Mouse (Mus musculus): ENCODE results near the gene Pphln1. TPM values are rescaled to one million over a fixed set of nuclear protein-coding genes. Genes with fewer than 3 reads are reported as not detected.

Pphln1 gene
- polyA plus RNA-seq, 1 experiment from 2014 or later, result 43.4 TPM

GRCm38 (mm10) chr15:93381337-93381736 lies 16.8 kb upstream of the Pphln1 start:
- no peak for ATAC-seq (ENCODE audit: low FRiP score, low TSS enrichment)
- Histone ChIP-seq H3K4me3 (ENCODE audit: low read length) (no peak overlapping the region), H3K27ac (ENCODE audit: low read depth, low read length) (no peak overlapping the region), H3K4me1 (ENCODE audit: control insufficient read depth, insufficient read depth, low read length) (no peaks in the 10 kb centered on the region), H3K9me3 (ENCODE audit: control insufficient read depth, low read length) (no peaks in the 10 kb centered on the region), H3K4me2 (replicated peaks; ENCODE audit: low read depth, low read length) (no peak overlapping the region), H3K27me3 (ENCODE audit: control insufficient read depth, insufficient read depth, low read length) (no peaks in the 10 kb centered on the region), H3K36me3 (ENCODE audit: control insufficient read depth, insufficient read depth, low read length) (peaks cover 12% of the 10 kb centered on the region), H3K9ac (ENCODE audit: low read depth, low read length) (no peak overlapping the region)
- 48% methylated on average over 5 of the region's 5 CpGs for whole genome bisulfite sequencing

GRCm38 (mm10) chr15:93397269-93397668 lies 881 bp upstream of the Pphln1 start:
- H3K36me3 ChIP-seq (ENCODE audit: control insufficient read depth, insufficient read depth, low read length), result peaks cover 28% of the 10 kb centered on the region
- peak overlapping the region; percentile 98 for H3K4me3 ChIP-seq (ENCODE audit: low read length)
- H3K27ac ChIP-seq (ENCODE audit: low read depth, low read length), result no peak overlapping the region
- peaks cover 23% of the 10 kb centered on the region for H3K4me1 ChIP-seq (ENCODE audit: control insufficient read depth, insufficient read depth, low read length)
- WGBS, result 2% methylated on average over 11 of the region's 11 CpGs
- H3K9me3 ChIP-seq (ENCODE audit: control insufficient read depth, low read length), result no peaks in the 10 kb centered on the region
- H3K4me2 ChIP-seq (replicated peaks; ENCODE audit: low read depth, low read length), result peak overlapping the region; percentile 85
- peak overlapping the region; percentile 97; the same call in 1 of the 2 replicates for H3K9ac ChIP-seq (ENCODE audit: low read depth, low read length)
- no peak for ATAC-seq (ENCODE audit: low FRiP score, low TSS enrichment)
- H3K27me3 ChIP-seq (ENCODE audit: control insufficient read depth, insufficient read depth, low read length), result no peaks in the 10 kb centered on the region

GRCm38 (mm10) chr15:93398699-93399540 lies 770 bp downstream of the Pphln1 start:
- Histone ChIP-seq H3K36me3 (ENCODE audit: control insufficient read depth, insufficient read depth, low read length) (peaks cover 12% of the 10 kb centered on the region; the same call in 1 of the 2 replicates), H3K9ac (ENCODE audit: low read depth, low read length) (peak overlapping the region; percentile 97), H3K4me2 (replicated peaks; ENCODE audit: low read depth, low read length) (peak overlapping the region; percentile 85), H3K4me3 (ENCODE audit: low read length) (peak overlapping the region; percentile 98), H3K9me3 (ENCODE audit: control insufficient read depth, low read length) (no peaks in the 10 kb centered on the region), H3K27ac (ENCODE audit: low read depth, low read length) (0 out of 2 replicates have a peak overlapping the region, but pooled peaks have one; percentile 37), H3K4me1 (ENCODE audit: control insufficient read depth, insufficient read depth, low read length) (peaks cover 23% of the 10 kb centered on the region), H3K27me3 (ENCODE audit: control insufficient read depth, insufficient read depth, low read length) (no peaks in the 10 kb centered on the region)
- WGBS, result 3% methylated on average over 36 of the region's 36 CpGs
- ATAC-seq (ENCODE audit: low FRiP score, low TSS enrichment), result peak; percentile 21; the same call in 1 of the 2 replicates

- Histone ChIP-seq H3K9me3 (ENCODE audit: control insufficient read depth, low read length) (no peaks in the 10 kb centered on the region), H3K36me3 (ENCODE audit: control insufficient read depth, insufficient read depth, low read length) (no peaks in the 10 kb centered on the region), H3K4me2 (replicated peaks; ENCODE audit: low read depth, low read length) (no peak overlapping the region), H3K4me1 (ENCODE audit: control insufficient read depth, insufficient read depth, low read length) (peaks cover 23% of the 10 kb centered on the region), H3K4me3 (ENCODE audit: low read length) (no peak overlapping the region), H3K27me3 (ENCODE audit: control insufficient read depth, insufficient read depth, low read length) (no peaks in the 10 kb centered on the region), H3K27ac (ENCODE audit: low read depth, low read length) (no peak overlapping the region), H3K9ac (ENCODE audit: low read depth, low read length) (no peak overlapping the region)
- no peak for ATAC-seq (ENCODE audit: low FRiP score, low TSS enrichment)
- WGBS, result 81% methylated on average over 4 of the region's 4 CpGs
Measured at GRCm38 (mm10) chr15:93401446-93401845, 3.3 kb downstream of the Pphln1 start.

- Histone ChIP-seq H3K9ac (ENCODE audit: low read depth, low read length) (no peak overlapping the region), H3K27ac (ENCODE audit: low read depth, low read length) (no peak overlapping the region), H3K4me3 (ENCODE audit: low read length) (no peak overlapping the region), H3K4me2 (replicated peaks; ENCODE audit: low read depth, low read length) (no peak overlapping the region), H3K27me3 (ENCODE audit: control insufficient read depth, insufficient read depth, low read length) (no peaks in the 10 kb centered on the region), H3K9me3 (ENCODE audit: control insufficient read depth, low read length) (no peaks in the 10 kb centered on the region), H3K36me3 (ENCODE audit: control insufficient read depth, insufficient read depth, low read length) (no peaks in the 10 kb centered on the region), H3K4me1 (ENCODE audit: control insufficient read depth, insufficient read depth, low read length) (peaks cover 13% of the 10 kb centered on the region)
- ATAC-seq (ENCODE audit: low FRiP score, low TSS enrichment), result no peak
- 96% methylated on average over 2 of the region's 2 CpGs for WGBS
Measured at GRCm38 (mm10) chr15:93402730-93403129, 4.6 kb downstream of the Pphln1 start.

GRCm38 (mm10) chr15:93404849-93405248 lies 6.7 kb downstream of the Pphln1 start:
- H3K4me1 ChIP-seq (ENCODE audit: control insufficient read depth, insufficient read depth, low read length), result peaks cover 3% of the 10 kb centered on the region
- no peak overlapping the region for H3K4me2 ChIP-seq (replicated peaks; ENCODE audit: low read depth, low read length)
- no peak overlapping the region for H3K9ac ChIP-seq (ENCODE audit: low read depth, low read length)
- H3K27ac ChIP-seq (ENCODE audit: low read depth, low read length), result no peak overlapping the region
- no peaks in the 10 kb centered on the region for H3K9me3 ChIP-seq (ENCODE audit: control insufficient read depth, low read length)
- no peak for ATAC-seq (ENCODE audit: low FRiP score, low TSS enrichment)
- H3K27me3 ChIP-seq (ENCODE audit: control insufficient read depth, insufficient read depth, low read length), result no peaks in the 10 kb centered on the region
- H3K4me3 ChIP-seq (ENCODE audit: low read length), result no peak overlapping the region
- H3K36me3 ChIP-seq (ENCODE audit: control insufficient read depth, insufficient read depth, low read length), result no peaks in the 10 kb centered on the region

GRCm38 (mm10) chr15:93405446-93405986 lies 7.4 kb downstream of the Pphln1 start:
- Histone ChIP-seq H3K4me2 (replicated peaks; ENCODE audit: low read depth, low read length) (no peak overlapping the region), H3K4me3 (ENCODE audit: low read length) (no peak overlapping the region), H3K9ac (ENCODE audit: low read depth, low read length) (no peak overlapping the region), H3K4me1 (ENCODE audit: control insufficient read depth, insufficient read depth, low read length) (no peaks in the 10 kb centered on the region), H3K27me3 (ENCODE audit: control insufficient read depth, insufficient read depth, low read length) (no peaks in the 10 kb centered on the region), H3K27ac (ENCODE audit: low read depth, low read length) (no peak overlapping the region), H3K36me3 (ENCODE audit: control insufficient read depth, insufficient read depth, low read length) (peaks cover 2% of the 10 kb centered on the region; the same call in 1 of the 2 replicates), H3K9me3 (ENCODE audit: control insufficient read depth, low read length) (no peaks in the 10 kb centered on the region)
- 85% methylated on average over 7 of the region's 7 CpGs for WGBS
- no peak for ATAC-seq (ENCODE audit: low FRiP score, low TSS enrichment)

- no peaks in the 10 kb centered on the region for H3K9me3 ChIP-seq (ENCODE audit: control insufficient read depth, low read length)
- no peaks in the 10 kb centered on the region for H3K27me3 ChIP-seq (ENCODE audit: control insufficient read depth, insufficient read depth, low read length)
- no peak overlapping the region for H3K4me3 ChIP-seq (ENCODE audit: low read length)
- H3K36me3 ChIP-seq (ENCODE audit: control insufficient read depth, insufficient read depth, low read length), result peaks cover 9% of the 10 kb centered on the region; the same call in 1 of the 2 replicates
- H3K9ac ChIP-seq (ENCODE audit: low read depth, low read length), result no peak overlapping the region
- H3K4me2 ChIP-seq (replicated peaks; ENCODE audit: low read depth, low read length), result no peak overlapping the region
- no peaks in the 10 kb centered on the region for H3K4me1 ChIP-seq (ENCODE audit: control insufficient read depth, insufficient read depth, low read length)
- no peak for ATAC-seq (ENCODE audit: low FRiP score, low TSS enrichment)
- WGBS, result 95% methylated on average over 5 of the region's 5 CpGs
- no peak overlapping the region for H3K27ac ChIP-seq (ENCODE audit: low read depth, low read length)
Measured at GRCm38 (mm10) chr15:93406492-93406891, 8.3 kb downstream of the Pphln1 start.

- peaks cover 20% of the 10 kb centered on the region for H3K36me3 ChIP-seq (ENCODE audit: control insufficient read depth, insufficient read depth, low read length)
- no peak overlapping the region for H3K9ac ChIP-seq (ENCODE audit: low read depth, low read length)
- H3K27me3 ChIP-seq (ENCODE audit: control insufficient read depth, insufficient read depth, low read length), result no peaks in the 10 kb centered on the region
- no peaks in the 10 kb centered on the region for H3K4me1 ChIP-seq (ENCODE audit: control insufficient read depth, insufficient read depth, low read length)
- H3K4me2 ChIP-seq (replicated peaks; ENCODE audit: low read depth, low read length), result no peak overlapping the region
- ATAC-seq (ENCODE audit: low FRiP score, low TSS enrichment), result no peak
- H3K4me3 ChIP-seq (ENCODE audit: low read length), result no peak overlapping the region
- no peak overlapping the region for H3K27ac ChIP-seq (ENCODE audit: low read depth, low read length)
- no peaks in the 10 kb centered on the region for H3K9me3 ChIP-seq (ENCODE audit: control insufficient read depth, low read length)
- 91% methylated on average over 3 of the region's 3 CpGs for WGBS
Measured at GRCm38 (mm10) chr15:93412445-93412844, 14.3 kb downstream of the Pphln1 start.

All from kidney, embryonic 14.5 days (tissue).